Mouse (Mus musculus) hindbrain, embryonic 10.5 days (tissue): ENCODE data around the gene Card19. TPM values are rescaled to one million over a fixed set of nuclear protein-coding genes. Genes with fewer than 3 reads are reported as not detected.

ENCODE experiments used
- DNase-seq: peaks from one replicate; pipeline ENCODE4 v3.0.0-alpha.2; 2017; ENCODE audit warnings: low spot score
- H3K27ac ChIP-seq: fragments of 300-500 bp; sonication (generic); 2 replicates; pipeline ENCODE4 v1.5.1; 2016; ENCODE audit warnings: mild to moderate bottlenecking, moderate library complexity
- H3K27me3 ChIP-seq: fragments of 300-500 bp; sonication (generic); 2 replicates; pipeline ENCODE4 v1.6.1; 2016; ENCODE audit warnings: mild to moderate bottlenecking; ENCODE audit not compliant: poor library complexity, insufficient read depth, severe bottlenecking
- H3K36me3 ChIP-seq: fragments of 300-500 bp; sonication (generic); 2 replicates; pipeline ENCODE4 v1.6.1; 2016; ENCODE audit warnings: mild to moderate bottlenecking, moderate library complexity
- H3K4me1 ChIP-seq: fragments of 300-500 bp; sonication (generic); replicated peaks from 2 replicates; pipeline ENCODE4 v1.6.1; 2016; ENCODE audit warnings: mild to moderate bottlenecking
- H3K4me3 ChIP-seq: fragments of 300-500 bp; sonication (generic); 2 replicates; pipeline ENCODE4 v1.5.1; 2016; ENCODE audit warnings: mild to moderate bottlenecking, moderate library complexity
- H3K9me3 ChIP-seq: fragments of 300-500 bp; sonication (generic); 2 replicates; pipeline ENCODE4 v1.6.1; 2016; ENCODE audit warnings: mild to moderate bottlenecking, moderate library complexity
- WGBS: fragments of 180-500 bp; shearing (Covaris S2); methylation state at CpG from one replicate; pipeline ENCODE4 v1.1.7; 2016; 5-methylcytosine and 5-hydroxymethylcytosine counted together
- polyA plus RNA-seq: library from polyadenylated mRNA; unstranded; fragments of >200 nt; fragmentation: Nextera tagmentation; extraction: Ambion mirVana; gene quantifications from 2 replicates; pipeline ENCODE4 v1.2.1, GENCODE M21; 2016

Card19 gene
- polyA plus RNA-seq, 1 experiment from 2014 or later, result 25.8 TPM

DNA sequence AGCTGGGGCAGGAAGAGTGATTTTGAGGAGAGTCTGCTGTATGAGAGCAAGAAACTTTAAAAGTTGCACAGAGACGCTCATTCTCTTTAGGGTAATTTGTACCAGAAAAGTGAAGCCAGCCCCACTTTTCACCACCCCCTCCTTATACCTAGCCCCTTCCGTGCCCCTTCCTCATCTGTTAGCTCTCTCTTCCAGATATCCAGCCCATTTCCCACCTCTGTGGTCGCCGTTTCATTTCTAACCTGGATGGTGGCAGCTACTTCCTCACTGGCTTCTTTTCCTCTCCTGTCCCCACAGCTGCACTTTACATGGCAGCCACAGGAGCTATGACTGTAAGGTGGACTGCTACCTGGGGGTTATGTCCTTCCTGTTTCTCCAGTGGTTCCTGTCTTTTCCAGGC is 3.5 kb upstream of the Card19 start:
- Histone ChIP-seq H3K27ac (no peak overlapping the region), H3K4me3 (no peak overlapping the region), H3K36me3 (no peaks in the 10 kb centered on the region), H3K27me3 (peaks cover 50% of the 10 kb centered on the region), H3K9me3 (no peaks in the 10 kb centered on the region), H3K4me1 (peaks cover 27% of the 10 kb centered on the region)
- WGBS, result 88% methylated on average over 4 of the region's 4 CpGs
- DNase-seq, result no peak

DNA sequence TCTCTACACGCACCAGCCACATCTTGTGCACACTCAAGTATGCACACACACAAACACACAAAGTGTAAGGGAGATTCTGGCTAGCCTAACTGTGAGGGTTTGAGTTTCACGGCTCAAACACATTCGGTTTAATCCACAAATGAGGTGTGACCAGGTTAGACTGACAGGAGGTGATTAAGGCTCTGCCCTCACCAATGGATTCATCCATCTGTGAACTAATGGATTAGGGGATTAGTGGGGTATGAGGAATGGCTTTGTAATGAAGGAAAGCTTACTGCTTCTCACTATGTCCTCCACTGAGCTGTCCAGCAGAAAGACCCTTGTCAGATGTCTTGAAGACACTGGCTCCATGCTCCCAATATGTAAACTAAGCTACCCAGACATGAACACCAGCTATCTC is 2.8 kb upstream of the Card19 start:
- 69% methylated on average over 3 of the region's 3 CpGs for WGBS
- DNase-seq, result no peak
- Histone ChIP-seq H3K27ac (no peak overlapping the region), H3K9me3 (no peaks in the 10 kb centered on the region), H3K36me3 (no peaks in the 10 kb centered on the region), H3K27me3 (peaks cover 50% of the 10 kb centered on the region), H3K4me3 (no peak overlapping the region), H3K4me1 (peaks cover 26% of the 10 kb centered on the region)

DNA sequence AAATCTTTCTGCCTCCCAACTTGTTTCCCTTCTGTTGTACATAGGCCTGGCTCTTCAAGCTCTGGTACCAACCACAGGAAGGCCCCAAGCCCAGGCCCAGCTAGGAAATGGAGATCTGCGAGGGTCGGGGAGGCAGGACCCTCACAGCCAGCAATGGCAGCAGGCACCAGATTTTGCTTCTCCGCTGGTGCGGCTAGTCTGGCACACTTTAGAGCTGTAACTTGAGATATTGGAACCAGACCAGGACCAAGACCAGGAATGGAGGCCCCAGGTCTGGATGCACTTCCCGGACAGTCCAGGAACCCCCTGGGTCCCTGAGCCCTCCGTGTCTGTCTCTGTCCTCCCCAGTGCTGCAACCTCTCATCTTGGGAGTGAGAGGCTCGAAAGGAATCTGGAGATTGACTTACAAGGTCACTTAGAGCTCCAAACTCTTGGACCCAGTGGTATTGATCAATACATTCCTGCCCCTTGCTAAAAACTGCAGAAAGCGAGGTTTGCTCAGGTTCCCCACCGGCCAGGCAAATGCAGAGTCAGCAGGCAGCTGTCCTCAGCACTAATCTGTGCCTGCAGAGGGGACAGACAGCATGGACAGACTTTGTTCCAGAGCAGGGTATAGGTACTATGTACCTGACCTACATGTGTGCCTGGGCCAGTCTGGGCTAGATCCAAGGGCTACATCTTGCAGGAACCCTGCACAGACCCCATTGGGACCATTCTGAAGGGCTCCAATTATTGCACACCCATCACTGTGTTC is 1.1 kb upstream of the Card19 start:
- peaks cover 50% of the 10 kb centered on the region for H3K27me3 ChIP-seq
- no peak overlapping the region for H3K27ac ChIP-seq
- no peaks in the 10 kb centered on the region for H3K36me3 ChIP-seq
- WGBS, result 49% methylated on average over 9 of the region's 9 CpGs
- H3K4me1 ChIP-seq, result peaks cover 36% of the 10 kb centered on the region
- no peak for DNase-seq
- H3K9me3 ChIP-seq, result no peaks in the 10 kb centered on the region
- H3K4me3 ChIP-seq, result 0 out of 2 replicates have a peak overlapping the region, but pooled peaks have one; percentile 85

DNA sequence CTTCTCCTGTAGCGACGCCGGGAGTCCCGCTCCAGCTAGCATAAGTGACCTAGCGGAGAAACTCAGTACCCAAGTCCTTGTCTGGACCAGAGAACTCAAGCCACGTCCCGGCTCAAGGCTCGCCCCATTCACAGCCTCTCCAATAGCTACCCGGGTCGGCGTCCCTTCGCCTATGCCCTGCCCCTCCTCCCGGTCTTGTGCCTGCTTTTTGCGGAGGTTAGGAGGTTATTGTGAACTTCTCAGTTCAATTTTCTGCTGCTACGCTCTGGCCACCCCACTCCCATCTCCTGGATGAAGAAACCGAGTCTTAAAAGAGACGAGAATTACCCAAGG is 349 bp upstream of the Card19 start:
- DNase-seq, result no peak
- 2% methylated on average over 17 of the region's 17 CpGs for WGBS
- peak overlapping the region; percentile 85 for H3K4me3 ChIP-seq
- no peaks in the 10 kb centered on the region for H3K36me3 ChIP-seq
- peaks cover 44% of the 10 kb centered on the region for H3K4me1 ChIP-seq
- H3K9me3 ChIP-seq, result no peaks in the 10 kb centered on the region
- peak overlapping the region; percentile 87 for H3K27ac ChIP-seq
- H3K27me3 ChIP-seq, result peaks cover 50% of the 10 kb centered on the region

DNA sequence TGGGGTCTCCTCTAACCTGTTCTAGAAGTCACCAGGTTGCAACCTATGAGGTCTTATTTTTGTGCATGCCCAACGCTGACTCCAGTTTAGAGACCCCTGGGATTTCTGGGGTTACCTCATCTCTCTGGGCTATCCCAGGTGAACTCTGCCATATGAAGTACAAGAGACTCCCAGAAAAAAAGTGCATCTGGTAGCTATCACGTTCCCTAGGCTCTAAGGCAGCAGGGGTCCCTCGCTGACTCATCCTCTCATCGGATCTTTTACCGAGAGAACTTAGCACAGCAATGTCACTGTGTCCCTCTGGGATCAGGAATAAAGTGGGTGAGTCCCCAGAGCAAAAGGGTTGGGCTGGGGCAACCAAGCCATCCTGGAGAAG is 721 bp downstream of the Card19 start:
- Histone ChIP-seq H3K27me3 (peaks cover 50% of the 10 kb centered on the region), H3K9me3 (no peaks in the 10 kb centered on the region), H3K4me1 (peaks cover 49% of the 10 kb centered on the region), H3K27ac (peak overlapping the region; percentile 87), H3K4me3 (peak overlapping the region; percentile 85), H3K36me3 (no peaks in the 10 kb centered on the region)
- WGBS, result 13% methylated on average over 5 of the region's 5 CpGs
- DNase-seq, result no peak

DNA sequence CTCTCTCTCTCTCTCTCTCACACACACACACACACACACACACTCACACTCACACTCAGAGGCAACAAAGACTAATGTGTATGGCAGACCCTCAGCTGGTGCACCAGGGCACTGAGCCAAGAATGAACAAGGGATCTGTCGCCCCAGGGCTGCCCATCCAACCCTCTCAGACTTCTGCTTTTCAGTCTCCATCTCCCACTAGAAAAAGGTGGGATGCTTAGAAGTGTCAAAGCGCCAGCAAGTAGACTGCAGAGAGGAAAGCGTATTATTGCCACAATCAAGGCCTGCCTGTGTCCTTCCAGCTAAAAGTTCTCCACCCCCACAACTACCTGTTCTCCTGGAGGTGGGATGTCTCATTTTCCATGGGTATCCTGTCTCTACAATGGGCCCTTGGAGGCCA is 1.4 kb downstream of the Card19 start:
- Histone ChIP-seq H3K27me3 (peaks cover 50% of the 10 kb centered on the region), H3K9me3 (no peaks in the 10 kb centered on the region), H3K36me3 (no peaks in the 10 kb centered on the region), H3K4me1 (peaks cover 49% of the 10 kb centered on the region), H3K27ac (no peak overlapping the region), H3K4me3 (0 out of 2 replicates have a peak overlapping the region, but pooled peaks have one; percentile 85)
- WGBS, result 85% methylated on average over 3 of the region's 3 CpGs
- DNase-seq, result no peak

DNA sequence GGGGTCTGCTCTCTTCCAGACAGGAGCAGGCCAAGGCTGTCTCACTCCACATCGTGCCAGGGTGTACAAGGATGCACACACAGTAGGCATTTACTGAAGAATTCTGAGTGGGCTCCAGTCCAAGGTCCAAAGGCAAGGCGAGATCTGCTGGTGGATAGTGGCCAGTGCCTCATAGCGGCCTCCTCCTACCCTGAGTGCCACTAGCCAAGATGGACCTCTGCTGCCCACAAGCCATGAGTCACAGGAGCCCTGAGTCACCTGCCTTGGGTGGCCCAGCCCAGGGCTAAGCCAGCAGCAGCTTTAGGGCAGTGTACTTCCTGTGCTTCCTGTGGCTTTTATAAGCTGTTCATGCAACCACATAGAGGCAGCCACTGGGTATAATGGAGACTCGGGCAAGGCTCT is 2.3 kb downstream of the Card19 start:
- peaks cover 44% of the 10 kb centered on the region for H3K27me3 ChIP-seq
- H3K36me3 ChIP-seq, result no peaks in the 10 kb centered on the region
- DNase-seq, result no peak
- peaks cover 53% of the 10 kb centered on the region for H3K4me1 ChIP-seq
- H3K27ac ChIP-seq, result no peak overlapping the region; the same call in 1 of the 2 replicates
- WGBS, result 64% methylated on average over 4 of the region's 4 CpGs
- no peak overlapping the region for H3K4me3 ChIP-seq
- no peaks in the 10 kb centered on the region for H3K9me3 ChIP-seq

DNA sequence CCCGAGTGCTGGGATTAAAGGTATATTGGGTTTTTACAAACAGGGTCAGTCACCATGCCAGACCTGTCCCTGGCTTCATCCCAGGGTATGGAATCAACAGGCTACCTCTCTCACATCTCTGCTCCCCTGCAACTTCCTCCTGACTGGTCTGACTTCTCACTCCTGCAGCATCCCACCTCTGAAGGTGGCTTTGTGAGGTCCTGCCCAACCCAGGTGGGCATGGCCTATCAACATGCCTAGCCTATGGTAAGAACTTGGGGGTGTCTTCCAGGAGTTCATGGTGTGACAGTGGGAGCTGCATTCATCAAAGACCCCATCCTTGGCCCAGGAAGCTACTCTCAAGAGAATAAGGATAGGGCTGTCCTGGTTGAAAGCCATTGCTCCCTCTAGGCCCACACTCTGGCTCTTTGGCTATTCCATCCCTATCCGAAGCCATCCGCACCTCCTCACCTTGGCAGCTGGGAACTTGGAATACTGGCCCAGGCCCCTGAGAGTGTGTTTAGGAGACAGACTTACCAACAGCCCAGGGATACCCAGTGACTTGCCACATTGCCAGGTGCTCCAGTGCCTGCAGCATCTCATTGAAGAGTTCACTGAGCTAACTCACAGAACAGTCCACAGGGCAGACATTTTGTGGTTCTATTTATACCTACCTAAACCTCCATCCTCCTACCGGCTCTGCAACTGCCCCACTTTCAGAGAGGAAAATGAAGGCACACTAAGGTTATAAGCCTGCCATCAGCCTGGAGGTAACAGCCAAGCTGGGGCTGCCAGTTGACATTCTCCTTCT is 2.9 kb downstream of the Card19 start:
- Histone ChIP-seq H3K4me3 (no peak overlapping the region), H3K36me3 (no peaks in the 10 kb centered on the region), H3K4me1 (peaks cover 53% of the 10 kb centered on the region), H3K27ac (no peak overlapping the region; the same call in 1 of the 2 replicates), H3K9me3 (no peaks in the 10 kb centered on the region), H3K27me3 (peaks cover 39% of the 10 kb centered on the region)
- no peak for DNase-seq
- 82% methylated on average over 4 of the region's 4 CpGs for WGBS

DNA sequence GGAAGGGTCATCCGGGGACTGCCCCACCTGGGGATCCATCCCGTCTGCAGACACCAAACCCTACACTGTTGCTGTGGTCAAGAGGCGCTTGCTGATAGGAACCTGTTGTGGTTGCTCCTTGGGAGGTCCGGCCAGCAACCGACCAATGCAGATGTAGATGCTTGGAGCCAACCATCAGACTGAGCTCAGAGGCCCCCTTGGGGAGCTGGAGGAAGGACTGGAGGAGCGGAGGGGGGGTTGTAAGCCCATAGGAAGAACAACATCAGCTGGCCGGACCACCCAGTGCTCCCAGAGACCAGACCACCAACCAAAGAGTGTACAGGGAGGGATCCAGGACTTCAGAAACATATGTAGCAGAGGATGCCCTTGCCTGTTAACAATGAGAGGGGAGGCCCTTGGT is 6.5 kb downstream of the Card19 start:
- H3K36me3 ChIP-seq, result no peaks in the 10 kb centered on the region
- H3K4me1 ChIP-seq, result peaks cover 32% of the 10 kb centered on the region
- no peak overlapping the region for H3K27ac ChIP-seq
- no peak for DNase-seq
- H3K27me3 ChIP-seq, result peaks cover 10% of the 10 kb centered on the region
- H3K4me3 ChIP-seq, result no peak overlapping the region
- 50% methylated on average over 7 of the region's 7 CpGs for WGBS
- no peaks in the 10 kb centered on the region for H3K9me3 ChIP-seq

DNA sequence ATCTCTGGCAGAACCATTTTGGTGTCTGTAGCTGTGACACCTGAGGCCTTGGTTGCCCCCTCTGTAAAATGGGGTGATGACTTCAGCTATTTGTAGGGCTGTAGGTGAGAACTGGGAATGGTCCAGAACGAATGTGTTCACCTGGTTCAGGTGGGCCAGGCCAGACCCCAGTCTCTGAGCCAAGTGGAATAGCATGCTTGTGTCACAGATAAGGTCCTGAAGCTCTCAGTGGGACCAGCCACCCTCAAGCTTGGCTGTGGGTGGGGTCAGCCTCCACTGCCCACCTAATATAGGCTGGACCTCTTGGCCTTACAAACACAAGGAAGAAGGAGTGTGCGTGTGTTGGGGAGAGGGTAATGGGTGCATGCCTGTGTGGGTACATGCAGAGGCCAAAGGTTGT is 9.5 kb downstream of the Card19 start:
- Histone ChIP-seq H3K4me3 (no peak overlapping the region), H3K27ac (no peak overlapping the region), H3K27me3 (no peaks in the 10 kb centered on the region), H3K9me3 (no peaks in the 10 kb centered on the region), H3K36me3 (no peaks in the 10 kb centered on the region; the same call in 1 of the 2 replicates), H3K4me1 (peaks cover 20% of the 10 kb centered on the region)
- WGBS, result 98% methylated on average over 2 of the region's 2 CpGs
- no peak for DNase-seq

DNA sequence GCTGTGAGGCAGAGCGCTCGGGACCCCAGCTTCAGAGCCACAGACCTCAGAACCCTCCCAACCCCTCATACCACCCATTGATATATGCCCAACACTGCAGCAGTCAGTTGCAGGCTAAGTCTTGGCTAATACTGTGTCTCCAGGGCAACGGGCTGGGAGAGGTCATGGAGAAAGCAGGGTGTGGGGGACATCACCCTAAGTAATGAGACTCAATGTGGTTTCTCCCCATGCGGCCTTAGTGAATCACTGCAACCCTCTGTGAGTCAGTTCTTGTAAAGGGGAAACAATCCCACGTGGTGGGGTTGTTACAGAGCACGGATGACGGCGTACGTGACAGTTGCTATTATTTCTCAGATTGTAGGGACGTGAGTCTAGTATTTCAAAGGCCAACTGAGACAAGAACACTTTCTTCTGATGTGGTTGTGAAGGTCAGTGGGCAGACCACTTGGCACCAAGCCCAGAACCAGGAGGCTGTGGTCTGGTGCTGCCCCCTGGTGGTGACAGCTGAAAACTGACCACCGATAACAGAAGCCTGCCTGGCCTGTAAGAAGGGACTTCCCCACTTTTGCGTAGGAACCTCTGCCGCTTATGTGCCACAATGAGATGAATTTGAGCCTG is 10.3 kb downstream of the Card19 start:
- Histone ChIP-seq H3K4me1 (peaks cover 13% of the 10 kb centered on the region; the same call in 1 of the 2 replicates), H3K27ac (no peak overlapping the region), H3K4me3 (no peak overlapping the region), H3K9me3 (no peaks in the 10 kb centered on the region), H3K36me3 (no peaks in the 10 kb centered on the region; the same call in 1 of the 2 replicates), H3K27me3 (no peaks in the 10 kb centered on the region)
- peak; percentile 79 for DNase-seq
- 57% methylated on average over 13 of the region's 13 CpGs for WGBS

DNA sequence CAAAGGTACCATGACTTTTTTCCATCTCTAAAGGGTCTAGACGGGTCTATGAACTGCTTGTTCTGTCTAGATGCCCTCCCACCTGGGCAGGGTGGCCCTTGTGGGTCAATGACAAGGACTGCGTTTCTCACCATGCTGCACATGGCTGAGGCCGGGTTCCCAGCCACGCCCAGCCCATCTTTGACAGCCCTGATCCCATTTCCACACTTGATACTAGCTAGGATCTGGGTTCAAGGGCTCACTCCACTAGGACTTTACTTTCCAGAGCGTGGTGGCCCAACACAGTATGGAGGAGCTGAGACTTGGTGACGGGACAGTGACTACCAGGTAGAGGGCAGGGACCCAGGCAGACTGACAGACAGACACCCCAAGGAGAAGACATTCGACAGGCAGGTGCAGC is 13.3 kb downstream of the Card19 start:
- Histone ChIP-seq H3K4me1 (peaks cover 9% of the 10 kb centered on the region; the same call in 1 of the 2 replicates), H3K36me3 (no peaks in the 10 kb centered on the region; the same call in 1 of the 2 replicates), H3K27ac (no peak overlapping the region), H3K9me3 (no peaks in the 10 kb centered on the region), H3K27me3 (no peaks in the 10 kb centered on the region), H3K4me3 (no peak overlapping the region)
- no peak for DNase-seq
- WGBS, result 90% methylated on average over 7 of the region's 7 CpGs

DNA sequence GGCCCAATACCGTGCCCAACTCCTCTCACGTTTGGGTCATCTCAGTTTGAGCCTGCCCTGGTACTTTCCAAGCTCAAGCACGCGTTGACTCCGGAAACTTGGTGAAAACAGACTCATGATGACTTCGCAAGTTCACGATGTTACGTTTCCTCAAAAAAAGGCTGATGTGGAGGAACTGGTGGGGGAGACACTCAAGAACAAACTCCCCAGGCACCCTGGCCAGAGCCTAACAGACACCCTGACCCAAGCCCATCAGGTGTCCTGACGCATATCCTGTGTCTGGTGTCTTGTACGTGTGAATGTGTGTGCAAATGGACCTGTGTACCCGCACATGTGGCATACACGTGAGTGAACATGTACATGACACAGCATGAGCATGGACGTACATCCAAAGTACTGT is 15.1 kb downstream of the Card19 start:
- DNase-seq, result no peak
- H3K9me3 ChIP-seq, result no peaks in the 10 kb centered on the region
- H3K4me1 ChIP-seq, result peaks cover 12% of the 10 kb centered on the region; the same call in 1 of the 2 replicates
- H3K4me3 ChIP-seq, result no peak overlapping the region
- 88% methylated on average over 13 of the region's 13 CpGs for WGBS
- no peak overlapping the region for H3K27ac ChIP-seq
- H3K27me3 ChIP-seq, result no peaks in the 10 kb centered on the region
- H3K36me3 ChIP-seq, result peaks cover 5% of the 10 kb centered on the region
